Mouse (Mus musculus) adrenal gland, adult 18-20 months (tissue): ENCODE results near the gene Erp29. TPM values are rescaled to one million over a fixed set of nuclear protein-coding genes. Genes with fewer than 3 reads are reported as not detected.
"Not testable (repeated sequence)": the region's sequence is repeated elsewhere in the genome, so short reads cannot be mapped to it uniquely, and the experiment has no call there.

ENCODE experiments used
- DNase-seq, 2 experiments: peaks; one replicate each; pipeline ENCODE4 v3.0.0; 2021 to 2022; ENCODE audit warnings: low spot score in 2 of 2
- long read RNA-seq, 2 experiments: library from polyadenylated mRNA; stranded (forward); transcript quantifications; one replicate each; pipeline ENCODE4 v2.0.0; 2021
- total RNA-seq, 2 experiments: library from RNA; stranded (reverse); gene quantifications; 1 replicate in 1 of 2; 2 replicates in 1 of 2; pipeline ENCODE4 v1.2.3; 2021

Erp29 gene
- total RNA-seq, result 100 to 1,000 TPM in 1 of 2 experiments, 10 to 100 TPM in 1; 97.1 to 106 TPM
- long read RNA-seq, experiment 1, full-length matches to known transcripts, result 27 of 30 reads
- long read RNA-seq, experiment 1, partial matches to known transcripts, result 1 of 30 reads
- long read RNA-seq, experiment 1, other reads (novel, unspliced or antisense), result 2 of 30 reads
- long read RNA-seq, experiment 2, full-length matches to known transcripts, result 89 of 100 reads
- long read RNA-seq, experiment 2, partial matches to known transcripts, result 0 of 100 reads
- long read RNA-seq, experiment 2, other reads (novel, unspliced or antisense), result 11 of 100 reads

DNA sequence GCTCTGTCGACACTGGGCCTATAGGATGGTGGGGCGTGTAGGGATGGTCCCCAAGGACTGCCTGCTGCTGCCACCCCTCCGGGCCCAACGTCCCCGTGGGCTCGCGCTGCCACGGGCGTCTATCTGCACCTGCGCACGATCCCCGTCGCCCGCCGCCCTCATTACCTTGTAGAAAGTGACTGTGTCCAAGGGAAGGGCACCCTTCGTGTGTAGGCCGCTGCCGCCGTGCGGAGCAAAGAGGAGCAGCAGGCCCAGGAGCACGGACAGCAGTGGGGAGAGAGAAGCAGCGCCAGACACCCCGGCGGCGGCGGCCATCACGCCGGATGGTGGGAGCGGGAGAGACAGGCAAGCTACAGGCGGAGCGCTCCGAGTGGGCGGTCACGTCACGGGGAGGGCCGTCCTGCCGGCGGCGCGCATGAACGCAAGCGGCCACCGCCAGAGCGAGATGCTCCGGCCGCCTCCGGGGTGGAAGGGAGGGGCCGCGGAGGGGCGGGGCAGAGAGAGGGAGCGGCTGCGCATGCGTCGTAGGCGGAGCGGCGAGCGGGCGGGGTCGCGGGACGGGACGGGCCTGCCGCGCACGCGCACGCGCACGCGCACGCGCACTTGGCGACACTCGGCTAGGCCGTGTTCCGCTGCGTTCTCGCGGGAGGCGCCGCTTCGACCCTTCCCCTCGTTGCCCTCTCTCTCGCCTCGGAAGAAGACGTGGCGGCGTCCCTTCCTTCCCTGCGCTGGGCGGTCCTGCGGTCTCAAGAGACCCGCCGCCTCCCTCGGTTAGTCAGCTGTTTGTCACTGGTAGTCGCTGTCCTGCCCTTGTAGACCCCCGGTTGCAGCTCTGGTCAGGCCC lies at the start of gene Erp29:
Gene Erp29 (minus strand): TSS at position 481 of the 844 bp plus-strand sequence.
- peak; percentile 99 to 100 for DNase-seq

DNA sequence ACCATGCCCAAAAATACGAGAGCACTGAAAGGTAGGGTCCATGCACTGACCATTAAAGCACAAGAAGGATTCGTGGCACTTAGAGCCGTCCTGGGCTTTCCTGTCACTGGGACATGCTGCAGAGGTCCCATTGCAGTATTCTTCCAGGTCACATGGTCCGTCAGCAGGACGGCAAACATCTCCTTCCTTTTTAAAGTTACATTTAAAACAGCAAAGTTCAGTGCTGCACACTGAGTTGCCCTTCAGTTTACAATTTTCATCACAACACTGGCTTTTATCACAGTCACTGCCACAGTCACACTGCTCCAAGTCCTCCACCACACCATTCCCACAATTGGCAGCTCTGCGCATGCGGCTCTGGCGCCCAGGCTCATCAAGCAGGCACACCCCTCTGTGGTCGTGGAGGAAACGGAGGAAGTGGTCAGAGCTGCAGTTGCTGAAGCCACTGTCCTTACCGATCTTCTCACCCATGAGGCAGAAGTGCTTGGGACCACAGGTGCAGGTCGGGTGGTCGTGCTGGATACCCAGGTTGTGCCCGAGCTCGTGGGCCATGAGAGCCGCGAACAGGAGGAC lies 49.2 kb upstream of the Erp29 start:
- DNase-seq, result not testable (repeated sequence)

DNA sequence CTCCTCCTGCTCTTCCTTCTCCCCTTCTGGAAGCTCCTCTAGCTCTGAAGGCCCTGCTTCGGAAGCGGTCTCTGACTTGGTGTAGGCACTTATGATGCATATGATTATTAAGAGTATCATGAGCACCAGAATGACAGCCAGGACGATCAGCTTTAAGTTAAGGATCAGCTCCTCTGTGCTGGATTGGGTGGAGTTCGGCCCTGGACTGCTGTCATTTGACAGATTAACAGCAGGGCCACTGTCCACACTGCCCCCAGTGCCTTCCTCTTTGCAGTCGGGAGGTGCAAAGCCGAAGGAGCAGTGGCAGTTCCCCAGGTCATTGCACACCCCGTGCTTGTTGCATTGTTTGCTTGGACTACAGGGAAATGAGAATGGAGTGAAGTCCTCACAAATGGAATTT lies 48.4 kb upstream of the Erp29 start:
- no peak for DNase-seq

DNA sequence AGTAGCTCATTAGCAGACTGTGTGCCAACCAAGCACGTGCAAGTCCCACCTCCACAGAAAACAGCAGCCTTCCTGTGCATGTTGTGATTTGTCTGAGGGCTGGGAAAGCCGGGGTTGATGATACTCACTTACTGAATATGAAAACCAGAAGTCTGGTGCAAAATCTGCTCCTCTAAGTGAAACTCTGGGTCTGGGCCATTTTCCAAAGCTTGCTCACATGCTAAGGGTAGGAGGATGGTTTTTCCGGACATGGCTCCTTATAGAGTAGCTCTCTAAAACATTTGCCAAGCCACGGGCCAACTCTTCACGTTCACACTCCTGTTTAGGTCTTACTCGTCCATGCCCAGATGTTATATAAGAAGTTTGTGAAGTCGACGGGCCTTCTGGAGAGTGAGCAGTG lies 41.0 kb upstream of the Erp29 start:
- DNase-seq, result no peak

DNA sequence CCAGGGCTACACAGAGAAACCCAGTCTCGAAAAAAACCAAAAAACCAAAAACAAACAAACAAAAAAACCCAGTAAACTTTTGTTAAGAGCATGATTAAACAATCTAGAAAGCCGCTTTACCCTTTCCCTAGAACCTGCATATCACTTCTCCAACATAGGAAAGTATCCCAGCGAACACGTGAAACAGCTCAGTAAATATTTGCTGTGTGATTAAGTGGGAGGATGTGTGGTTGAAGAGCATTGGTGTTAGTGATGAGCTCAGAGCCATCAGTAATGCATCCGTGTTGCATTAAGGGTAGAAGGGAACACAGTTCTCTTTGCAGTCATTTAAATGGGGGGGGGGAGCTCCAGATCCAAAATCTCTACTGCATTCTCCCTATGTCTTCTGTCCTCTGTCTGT lies 32.5 kb upstream of the Erp29 start:
- no peak for DNase-seq

DNA sequence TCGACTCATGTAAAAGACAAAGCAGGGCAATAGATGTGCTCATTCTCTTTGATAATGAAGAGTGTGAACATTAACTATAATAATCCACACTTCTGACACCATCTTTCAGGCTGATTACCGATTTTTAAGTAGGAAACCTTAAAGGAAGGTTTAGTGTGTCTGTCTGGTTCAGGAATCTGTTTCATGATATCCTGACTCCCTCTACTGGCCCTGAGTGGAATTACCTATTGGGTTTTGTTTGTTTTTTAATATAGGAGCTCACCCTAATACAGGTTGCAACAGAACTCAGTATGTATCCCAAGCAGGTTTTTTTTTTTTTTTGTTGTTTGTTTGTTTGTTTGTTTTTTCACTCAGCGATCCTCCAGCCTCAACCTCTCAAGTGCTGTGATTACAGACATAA lies 25.4 kb upstream of the Erp29 start:
- DNase-seq, result no peak

DNA sequence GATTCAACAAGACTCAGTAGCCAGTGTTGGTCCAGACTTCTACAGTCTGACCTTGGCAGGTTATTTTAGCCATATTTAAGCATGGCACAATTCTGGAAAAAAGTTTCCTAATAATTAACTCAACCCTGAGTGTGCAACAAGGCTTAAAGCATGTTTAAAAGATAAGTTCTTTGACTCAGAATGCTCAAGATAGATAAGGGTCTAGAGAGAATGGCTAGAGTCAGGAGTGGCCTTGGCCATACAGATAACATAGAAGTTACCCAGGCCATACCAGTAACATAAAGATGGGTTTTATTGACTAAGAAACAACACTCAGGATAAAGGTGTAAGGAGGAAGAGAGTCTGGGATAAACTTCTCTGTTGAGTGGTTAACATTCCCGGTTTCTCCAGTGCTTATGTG lies 23.7 kb upstream of the Erp29 start:
- no peak for DNase-seq

DNA sequence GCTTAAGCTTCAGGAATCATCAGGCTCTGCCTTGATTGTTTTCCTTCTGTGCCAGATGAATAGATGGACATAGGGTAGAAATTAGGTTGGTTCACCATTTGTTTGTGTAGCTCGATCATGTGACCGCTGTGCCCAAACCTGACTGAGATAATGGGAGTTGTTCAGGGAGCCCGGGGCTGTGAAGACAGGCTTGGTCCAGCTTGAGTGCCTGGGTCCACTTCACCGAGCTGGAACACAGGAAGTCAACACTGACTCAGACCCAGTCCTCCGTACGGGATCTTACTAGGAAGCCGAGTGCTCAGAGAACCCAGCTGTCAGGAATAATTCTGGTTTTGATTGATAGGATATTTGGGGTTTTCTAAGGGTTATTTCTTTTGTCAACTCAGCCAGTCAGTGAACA lies 22.3 kb upstream of the Erp29 start:
- no peak for DNase-seq

DNA sequence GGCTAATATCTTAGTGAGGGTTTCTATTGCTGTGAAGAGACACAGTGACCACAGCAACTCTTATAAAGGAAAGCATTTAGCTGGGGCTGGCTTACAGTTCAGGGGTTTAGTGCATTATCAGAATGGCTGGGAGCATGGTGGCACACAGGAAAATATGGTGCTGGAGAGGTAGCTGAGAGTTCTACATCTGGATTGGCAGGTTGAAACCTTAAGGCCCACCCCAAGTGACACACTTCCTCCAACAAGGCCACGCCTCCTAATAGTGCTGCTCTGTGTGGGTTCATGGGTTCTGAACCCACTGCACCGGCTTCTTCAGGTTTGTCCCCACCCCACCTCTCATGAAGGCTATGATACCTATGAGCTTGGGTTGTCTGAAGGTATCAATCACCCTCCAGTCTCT lies 20.1 kb upstream of the Erp29 start:
- no peak for DNase-seq

DNA sequence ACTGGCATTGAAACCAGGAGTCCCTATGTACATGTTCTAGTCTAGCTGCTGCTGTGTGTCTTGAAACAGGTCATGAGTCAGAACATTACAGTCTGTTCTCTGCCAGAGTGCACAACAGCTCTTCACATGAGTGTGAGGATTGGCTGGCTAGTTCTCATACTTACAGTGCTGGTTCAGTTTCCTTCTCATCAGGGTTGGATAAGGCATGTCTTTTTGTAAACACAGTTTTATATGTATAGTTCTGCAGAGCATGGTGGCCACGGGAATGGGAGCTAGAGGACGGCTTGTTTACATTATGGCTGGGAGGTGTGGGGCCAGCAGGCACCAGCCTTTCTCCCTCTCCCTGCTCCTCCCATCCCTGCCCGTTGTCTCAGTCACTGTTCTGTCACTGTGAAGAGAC lies 17.3 kb upstream of the Erp29 start:
- DNase-seq, result no peak

DNA sequence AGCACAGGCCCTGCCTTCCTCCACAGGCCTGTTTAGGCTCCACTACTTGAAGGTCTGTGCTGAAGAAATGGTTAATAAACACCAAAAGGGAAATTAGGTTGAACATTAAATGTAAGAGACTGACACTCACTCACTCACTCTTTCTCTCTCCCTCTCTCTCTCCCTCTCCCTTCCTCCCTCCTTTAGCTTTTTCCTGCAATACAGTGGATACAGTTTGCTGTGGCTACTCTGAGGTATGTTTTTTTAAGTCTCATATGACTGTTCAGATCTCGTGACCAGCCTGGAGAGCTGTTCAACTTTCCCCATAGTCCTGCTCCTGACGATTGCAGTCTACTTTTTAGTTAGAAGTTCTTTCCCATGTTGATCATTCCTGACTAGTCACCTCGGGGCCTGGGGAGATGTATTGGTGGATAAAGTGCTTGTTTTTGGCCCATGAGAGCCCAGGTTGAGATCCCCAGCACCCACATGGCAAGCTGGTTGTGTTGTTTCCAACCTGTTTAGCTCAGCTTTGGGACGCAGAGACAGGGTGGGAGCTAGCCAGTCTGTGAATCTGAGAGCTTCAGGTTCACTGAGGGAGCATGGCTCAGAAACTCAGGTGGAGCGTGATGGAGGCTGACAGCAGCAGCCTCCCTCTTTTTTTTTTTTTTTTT lies 11.4 kb upstream of the Erp29 start:
- DNase-seq, result no peak

DNA sequence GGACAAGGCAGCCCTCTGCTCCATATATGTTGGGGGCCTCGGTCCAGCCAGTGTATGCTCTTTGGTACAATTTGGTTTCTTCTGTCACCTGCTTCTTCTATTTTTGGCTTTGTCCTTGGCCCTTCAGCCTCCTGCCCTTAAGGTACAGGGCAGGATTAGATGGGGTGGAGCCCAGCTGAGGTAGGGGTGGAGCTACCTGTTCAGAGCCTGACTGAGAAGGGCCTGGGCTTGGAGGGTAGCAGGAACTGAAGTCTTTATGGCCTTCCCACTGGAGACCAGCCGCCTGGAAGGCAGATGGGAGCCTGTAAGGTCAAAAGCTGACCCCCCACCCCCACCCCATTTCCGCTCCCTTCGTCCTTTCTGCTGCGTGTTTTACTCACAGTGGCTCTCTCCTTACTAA lies 10.7 kb upstream of the Erp29 start:
- no peak for DNase-seq

DNA sequence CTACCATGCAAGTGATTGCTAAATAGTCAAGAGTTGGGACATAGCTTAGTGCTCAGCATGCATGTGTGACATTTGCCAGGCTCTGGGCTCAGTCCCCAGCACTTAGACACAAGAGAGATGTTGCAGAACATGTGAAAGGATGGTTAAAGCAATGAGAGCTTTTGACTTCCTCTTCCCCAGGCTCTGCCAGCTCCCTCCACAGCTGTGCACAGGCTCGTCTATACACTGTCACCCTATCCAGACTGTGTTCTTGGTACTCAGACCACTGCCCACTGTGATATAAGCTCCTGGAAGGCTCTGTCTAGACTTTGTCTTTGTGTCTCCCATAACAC lies 9.8 kb upstream of the Erp29 start:
- no peak for DNase-seq

DNA sequence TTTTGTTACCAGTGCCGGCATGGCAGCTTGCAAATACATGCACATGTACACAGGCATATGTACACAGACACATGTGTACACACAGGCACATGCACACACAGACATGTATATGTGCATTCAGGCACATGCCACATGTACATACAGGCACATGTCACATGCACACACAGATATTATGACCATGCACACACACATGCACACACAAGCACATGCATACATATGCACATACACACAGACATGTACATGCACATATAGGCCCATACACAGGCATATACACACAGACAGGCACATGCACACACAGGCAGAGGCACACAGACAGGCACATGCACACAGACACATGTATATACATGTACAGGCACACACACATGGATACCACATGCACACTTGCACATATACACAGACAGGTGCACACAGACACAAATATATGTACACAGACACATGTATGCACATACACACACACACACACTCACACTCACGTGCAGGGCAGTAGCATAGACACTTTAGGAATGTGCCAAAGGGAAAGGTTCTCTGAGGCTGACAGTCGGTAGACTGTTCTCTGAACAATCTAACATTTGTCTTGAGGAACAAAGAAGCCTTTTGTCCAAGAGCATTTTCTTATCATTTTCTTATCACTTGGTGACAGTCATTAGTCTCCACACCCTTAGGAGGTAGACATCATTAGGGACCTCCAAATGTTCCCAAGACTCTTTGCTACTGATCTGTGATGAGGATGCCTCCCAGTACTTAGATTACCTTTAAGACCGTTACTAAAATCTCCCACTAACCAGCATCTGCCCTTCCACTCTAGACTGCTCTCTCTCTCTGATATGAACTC lies 9.2 kb upstream of the Erp29 start:
- DNase-seq, result no peak

DNA sequence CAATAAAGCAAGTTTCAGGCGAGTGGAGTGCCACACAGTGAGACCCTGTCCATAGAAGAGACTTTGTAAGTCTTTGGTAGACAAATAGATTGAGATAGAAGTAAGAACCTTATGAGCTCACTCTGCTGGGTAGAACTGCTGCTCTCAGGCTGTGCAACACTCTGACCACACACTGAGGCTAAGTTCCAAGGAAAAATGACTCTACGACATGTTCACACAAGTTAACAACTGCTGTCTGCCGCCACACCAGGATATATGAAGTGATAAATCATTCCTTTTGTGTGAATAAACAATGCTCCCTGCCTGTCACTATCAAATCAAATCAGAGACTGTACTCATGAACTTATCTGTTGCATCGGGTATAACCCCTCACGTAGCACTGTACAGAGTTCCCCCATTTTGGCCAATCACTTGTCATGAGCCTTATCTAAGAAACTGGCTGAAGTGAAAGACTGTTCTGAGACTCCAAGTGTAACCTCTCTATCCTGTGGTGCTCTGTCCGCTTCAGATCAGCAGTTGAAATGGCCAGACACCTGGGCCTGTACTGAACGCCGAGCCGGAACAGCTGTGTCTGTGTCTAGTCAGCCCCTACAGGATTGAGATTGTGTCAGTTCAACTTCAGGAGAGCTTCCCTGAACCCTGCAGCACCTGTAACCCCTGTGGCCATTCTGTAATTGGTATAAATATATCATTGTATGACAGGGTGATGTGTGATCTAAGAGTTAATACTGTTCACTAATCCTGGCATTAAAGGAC lies 3.4 kb upstream of the Erp29 start:
- DNase-seq, result no peak

DNA sequence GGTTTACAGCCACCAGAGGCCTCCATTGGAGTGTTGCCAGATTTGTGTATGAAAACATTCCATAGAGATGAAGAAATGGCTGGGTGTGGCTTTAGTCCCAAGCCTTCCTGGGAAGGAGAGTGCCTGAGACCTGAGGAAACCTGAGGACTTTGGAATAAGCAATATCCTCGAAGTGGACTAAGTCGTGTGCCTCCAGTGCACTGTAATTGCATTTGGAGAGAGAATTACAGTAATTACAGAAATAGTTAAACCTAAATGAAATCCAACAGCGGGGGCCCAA lies 2.1 kb upstream of the Erp29 start:
- no peak for DNase-seq

DNA sequence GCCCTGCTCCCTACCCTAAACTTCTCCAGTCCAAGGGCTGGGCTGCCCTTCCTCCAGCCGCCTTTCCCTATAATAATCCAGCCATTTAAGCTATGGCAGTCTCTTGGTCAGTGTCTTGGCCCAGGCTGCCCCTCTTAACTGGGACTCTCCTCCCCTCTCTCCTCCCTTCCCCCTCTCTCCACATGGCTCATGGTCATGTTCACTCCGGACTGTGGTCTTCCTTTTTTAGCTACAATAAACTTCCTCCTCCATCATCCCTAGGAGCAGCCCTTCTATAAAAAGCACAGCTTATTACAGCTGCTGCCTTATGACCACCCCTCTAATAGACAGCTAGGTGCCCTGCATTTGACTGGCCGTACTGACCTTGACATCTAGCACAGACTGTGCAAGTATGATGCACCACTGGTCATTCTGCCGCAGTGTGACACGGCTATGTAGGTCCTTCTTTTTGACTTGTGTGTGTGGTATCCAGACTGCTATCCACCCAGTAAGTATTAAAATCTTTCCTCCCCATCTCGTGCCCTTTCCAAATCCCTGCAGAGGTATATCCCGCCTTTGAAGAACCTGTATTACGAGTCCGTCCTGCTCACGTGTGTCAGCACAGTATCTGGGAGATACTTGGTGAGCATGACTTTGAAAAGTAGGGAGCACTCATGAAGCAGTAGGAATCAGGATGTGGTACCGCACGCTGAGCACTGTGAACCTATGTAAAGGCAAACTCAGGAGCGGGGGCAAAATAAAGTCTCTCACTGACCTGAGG lies 1.6 kb upstream of the Erp29 start:
- no peak for DNase-seq

DNA sequence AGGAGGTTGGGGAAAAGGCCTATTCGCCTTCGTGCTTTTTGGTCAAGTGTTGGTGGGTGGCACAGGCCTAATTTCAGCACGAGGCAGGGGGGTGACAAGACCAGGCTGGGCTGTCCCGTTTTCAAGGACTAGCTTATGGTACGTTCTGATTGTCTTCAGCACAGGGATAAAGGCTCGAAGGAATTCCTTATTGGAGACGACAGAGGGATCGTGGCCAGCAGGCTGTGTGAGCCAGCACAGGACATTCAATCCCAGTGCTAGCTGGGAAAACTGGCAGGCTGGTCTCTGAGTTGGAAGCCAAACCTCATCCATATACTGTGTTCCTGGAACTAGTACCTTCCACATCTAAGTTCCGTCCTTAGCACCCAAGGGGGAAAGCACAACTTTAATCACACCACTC lies 600 bp upstream of the Erp29 start:
- no peak for DNase-seq

DNA sequence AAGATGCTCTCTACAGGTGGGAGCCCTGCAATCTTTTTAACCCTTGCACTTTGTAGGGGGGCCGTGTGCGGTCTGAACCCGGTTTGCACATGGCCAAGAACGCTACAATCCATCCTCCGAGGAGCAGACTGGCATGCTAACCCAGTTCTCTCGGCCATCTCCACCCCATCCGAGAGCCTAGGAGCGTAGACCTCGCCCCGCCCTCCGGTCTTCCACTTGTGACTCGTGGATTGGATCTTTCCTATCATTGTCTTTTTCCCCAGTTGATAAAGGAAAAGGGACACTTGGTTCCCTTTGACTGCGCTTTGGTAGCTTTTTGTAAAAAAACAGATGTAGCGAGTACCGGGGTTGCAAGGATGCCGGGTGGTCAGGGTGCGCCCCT lies 671 bp downstream of the Erp29 start, which contains the start of gene Tmem116:
Gene Tmem116 (plus strand): TSS at position 250 of the 382 bp plus-strand sequence.
- DNase-seq, result peak in 1 of 2 experiments; percentile 43

DNA sequence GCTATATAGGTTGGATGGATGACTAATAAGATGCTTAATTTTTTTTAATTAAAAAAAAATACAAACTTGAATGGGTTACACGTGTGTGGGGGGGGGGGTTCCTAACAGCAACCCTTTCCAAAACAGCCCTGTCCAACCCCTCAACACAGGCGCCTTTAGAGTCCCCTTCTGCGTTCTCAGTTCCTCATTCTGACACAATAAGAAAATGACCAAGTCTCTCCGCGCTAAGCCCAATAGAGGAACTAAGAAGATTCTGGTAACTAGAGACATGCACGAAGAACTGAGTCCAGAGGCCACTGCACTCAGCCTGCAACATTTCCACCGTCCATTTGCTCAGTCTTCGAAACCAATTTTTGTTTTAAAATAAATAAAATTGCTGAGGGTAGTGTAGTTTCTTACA lies 1.1 kb downstream of the Erp29 start:
- DNase-seq, result no peak
